Mouse (Mus musculus) adrenal gland (tissue): Measurements from ENCODE around the gene AW011738.

Source experiments
- intact Hi-C: fragments of 180-260 bp; cut with DNase I; formaldehyde crosslinking; loops from one replicate; pipeline ENCODE4 v1.15.1; 2025
- long read RNA-seq, 2 experiments: library from polyadenylated mRNA; unstranded; transcript quantifications; one replicate each; pipeline ENCODE4 v2.0.0; 2020; ENCODE audit warnings: borderline replicate concordance in 1 of 2; ENCODE audit not compliant: insufficient replicate concordance in 1 of 2

The AW011738 gene
- long read RNA-seq, experiment 1, partial matches to known transcripts, result 0 of 2 reads
- long read RNA-seq, experiment 1, other reads (novel, unspliced or antisense), result 1 of 2 reads
- long read RNA-seq, experiment 2, partial matches to known transcripts, result 0 of 2 reads
- long read RNA-seq, experiment 2, other reads (novel, unspliced or antisense), result 1 of 2 reads

DNA sequence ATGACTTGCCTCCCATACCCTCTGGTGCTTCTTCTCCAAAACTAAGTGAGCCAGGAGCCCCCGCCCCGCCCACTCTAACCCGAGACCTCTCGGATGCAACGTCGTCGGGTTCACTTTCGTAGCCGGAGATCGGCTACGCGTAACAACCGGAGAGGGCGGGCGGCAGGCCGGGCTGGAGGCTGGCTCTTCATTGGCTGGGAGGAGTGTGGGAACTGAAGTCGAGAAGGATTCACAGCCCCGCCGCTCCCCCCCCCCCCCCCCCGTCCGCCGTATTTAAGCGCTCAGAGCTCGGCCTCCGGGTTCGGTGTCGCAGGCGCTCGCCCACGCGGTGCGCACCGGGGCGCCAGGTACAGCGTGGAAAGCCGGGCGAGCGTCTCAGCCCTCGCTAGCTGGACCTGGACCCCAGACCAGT lies at the start of gene AW011738:
AW011738 (plus strand) TSS at position 304 of the 412 bp plus-strand sequence.
- intact Hi-C loops, result no loop called here

DNA sequence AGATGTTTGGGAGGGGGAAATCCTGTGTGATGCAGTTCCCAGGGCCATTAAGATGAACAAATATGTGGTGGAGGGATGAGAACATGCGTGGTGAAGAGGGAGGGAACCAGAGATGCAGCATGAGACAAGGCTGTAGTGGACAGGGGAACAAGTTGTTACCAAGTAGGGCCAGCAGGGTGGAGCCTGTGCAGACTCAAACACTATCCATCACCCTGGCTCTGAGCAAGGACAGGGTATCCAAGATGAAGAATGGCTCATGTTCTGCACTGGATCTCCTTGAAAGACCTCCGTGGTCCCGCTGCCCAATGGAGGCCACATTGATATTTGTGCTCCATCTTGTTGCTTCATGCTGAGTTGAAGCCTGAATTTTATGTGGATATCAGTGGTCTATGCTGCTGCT lies 48.3 kb upstream of the AW011738 start:
- intact Hi-C loops, result no loop called here

DNA sequence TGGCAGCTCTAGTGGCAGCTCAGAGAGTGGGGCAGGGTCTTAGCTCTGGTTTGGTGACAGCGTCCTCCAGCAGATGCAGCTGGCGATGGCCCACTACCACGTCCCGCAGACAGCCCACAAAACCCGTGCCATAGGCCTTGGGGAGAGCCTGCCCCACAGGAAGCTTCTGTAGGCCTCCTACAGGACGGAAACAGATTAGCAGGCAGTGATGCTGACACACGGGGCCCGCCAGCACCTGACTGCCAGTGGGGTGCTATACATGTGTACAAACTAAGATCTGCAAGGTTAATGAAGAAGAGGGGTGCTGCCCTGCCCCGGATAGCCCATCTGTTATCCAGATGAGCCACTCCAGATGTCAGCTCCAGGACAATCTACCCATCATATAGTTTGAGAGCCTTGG lies 36.6 kb upstream of the AW011738 start:
- intact Hi-C loops, result no loop called here

DNA sequence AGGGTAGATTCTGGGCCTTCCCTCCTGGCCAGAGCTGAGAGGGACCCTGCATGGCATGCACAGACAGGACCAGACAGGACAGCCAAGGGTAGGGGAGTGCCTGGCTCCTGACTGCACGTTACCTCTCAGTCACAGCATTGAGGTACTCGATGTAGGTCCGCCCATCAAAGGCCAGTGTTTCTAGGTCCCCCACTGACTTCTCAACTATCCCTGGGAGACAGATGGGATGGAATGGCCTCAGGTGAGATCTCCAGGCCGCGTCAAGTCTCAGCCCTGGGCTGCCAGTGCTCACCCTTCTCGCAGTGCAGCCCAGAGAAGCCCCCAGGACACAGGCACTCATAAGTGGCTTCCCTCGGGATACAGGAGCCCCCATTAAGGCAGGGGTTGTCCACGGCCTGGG lies 34.5 kb upstream of the AW011738 start:
- intact Hi-C loops, result no loop called here

DNA sequence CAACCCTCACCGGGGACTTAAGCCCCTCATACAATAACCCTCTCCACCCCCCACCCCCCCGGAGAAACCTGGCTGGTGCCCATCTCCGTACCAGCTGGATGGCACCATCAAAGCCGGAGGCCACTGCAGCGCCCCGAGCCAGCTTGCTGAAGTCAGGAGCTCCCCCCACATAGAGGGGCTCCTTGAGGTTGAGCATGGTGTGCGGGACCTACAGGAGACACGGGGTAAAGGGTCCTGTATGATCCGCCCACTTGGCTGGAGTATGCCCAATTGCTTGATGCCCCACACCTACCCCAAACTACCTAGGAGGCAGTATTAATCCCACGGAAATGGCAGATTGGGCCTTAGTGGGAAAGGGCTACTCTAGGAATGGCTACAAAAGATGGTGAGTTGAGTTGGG lies 34.0 kb upstream of the AW011738 start:
- intact Hi-C loops, result no loop called here

DNA sequence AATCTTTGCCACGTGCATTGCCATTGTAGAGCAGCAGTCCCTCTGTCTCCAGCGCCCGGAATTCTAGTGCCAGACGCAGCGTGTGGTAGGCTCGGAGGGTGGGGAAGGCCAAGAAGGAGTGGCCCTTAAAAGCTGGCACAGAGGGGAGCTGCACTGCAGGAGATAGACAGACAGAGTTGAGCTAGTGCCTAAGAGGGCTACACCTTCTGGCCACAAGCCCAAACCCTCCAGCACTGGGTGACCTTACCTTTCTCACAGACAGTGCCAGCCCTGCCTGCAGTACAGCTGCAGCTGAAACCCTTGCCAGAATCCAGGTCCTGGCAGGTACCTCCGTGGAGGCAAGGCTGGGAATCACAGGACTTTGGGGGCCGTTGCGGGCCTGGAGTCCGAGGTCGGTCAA lies 31.3 kb upstream of the AW011738 start:
- intact Hi-C loops, result no loop called here

DNA sequence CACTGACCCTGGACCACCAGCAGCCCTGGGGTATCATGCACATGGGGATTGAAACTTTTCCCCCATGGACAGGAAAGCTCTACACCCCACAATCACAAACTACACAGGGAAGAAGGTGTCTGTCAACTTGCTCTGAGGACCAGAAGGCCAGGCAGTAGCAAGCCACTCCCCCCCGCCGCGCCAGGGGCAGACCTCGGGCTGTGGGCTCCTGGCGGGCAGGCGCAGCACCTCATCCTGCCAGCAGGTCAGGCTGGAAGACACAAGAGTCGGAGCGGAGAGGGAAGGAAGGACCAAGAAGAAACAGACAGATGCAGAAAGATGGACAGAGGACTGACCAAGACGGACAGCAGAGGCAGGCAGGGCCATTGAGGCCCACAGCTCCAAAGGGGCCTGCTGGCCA lies 25.5 kb upstream of the AW011738 start:
- intact Hi-C loops, result no loop called here

DNA sequence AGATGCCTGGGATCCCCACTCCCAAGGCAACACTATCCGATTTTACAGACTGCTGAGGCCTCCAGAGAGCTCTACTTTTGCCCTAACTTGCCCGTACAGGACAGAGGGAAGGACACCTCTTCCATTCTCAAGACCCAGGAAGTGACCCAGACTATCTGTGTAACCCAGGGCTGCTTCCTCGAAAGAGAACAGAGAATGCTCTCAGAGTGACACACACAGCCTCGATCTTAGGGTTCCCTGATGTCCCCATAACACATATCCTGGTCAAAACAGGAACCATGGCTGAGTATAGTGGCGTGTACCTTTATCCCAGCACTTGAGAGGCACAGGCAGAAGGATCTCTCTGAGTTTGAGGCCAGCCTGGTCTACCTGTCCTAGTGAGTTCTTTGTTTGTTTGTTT lies 19.4 kb upstream of the AW011738 start:
- intact Hi-C loops, result no loop called here

DNA sequence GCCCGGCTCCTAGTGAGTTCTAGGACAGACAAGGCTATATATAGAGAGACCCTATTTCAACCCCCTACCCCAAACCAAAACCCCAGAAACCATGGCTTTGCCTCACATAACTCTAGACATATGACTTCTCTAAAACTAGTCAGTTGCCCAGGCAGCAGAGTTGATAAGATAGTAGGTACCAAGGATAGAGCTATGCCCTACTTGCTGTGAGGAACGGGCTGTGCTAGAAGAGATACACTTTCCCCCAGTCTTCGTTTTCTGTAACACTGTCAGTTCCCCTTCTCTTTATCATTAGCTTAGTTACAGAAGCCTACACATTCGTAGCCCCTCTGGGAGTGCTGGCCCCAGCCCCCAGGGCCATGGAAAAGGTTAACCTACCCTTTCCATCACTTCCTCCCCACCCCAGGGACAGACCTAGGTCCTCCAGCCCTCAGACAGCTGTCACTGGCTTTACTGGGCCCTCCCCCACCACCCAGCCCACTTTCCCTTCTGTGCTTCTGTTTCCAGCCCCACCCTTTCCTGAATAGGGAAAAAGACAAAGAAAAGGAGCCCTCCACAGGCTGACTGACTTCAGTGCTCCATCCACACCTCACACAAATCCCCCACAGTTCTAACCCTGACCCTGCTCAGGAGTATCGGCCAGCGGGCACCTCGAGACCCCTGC lies 18.7 kb upstream of the AW011738 start:
- intact Hi-C loops, result no loop called here

DNA sequence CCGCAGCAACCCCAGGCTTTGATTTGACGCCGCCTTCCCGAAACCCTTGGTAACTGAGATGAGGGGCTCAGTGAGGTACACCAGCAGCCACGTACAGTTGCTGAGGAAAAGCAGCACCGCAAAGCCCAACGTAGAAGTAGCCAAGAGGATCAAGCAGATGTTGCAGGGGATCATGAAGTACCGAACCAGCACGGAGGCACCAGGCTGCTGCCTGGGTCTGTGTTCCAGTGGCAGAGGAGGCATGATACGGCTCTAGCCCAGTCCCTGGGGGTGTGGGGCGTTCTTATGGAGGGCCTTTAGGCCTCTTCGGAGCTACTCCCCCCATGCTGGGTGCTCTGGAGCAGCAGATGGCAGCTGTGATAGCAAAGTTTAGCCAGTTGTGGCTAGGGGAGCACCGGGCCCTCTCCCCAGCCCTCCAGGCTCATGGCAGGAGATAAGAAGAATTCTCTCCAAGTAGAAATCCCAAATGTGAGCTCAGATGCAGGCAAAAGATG lies 17.6 kb upstream of the AW011738 start:
- intact Hi-C loops, result no loop called here

DNA sequence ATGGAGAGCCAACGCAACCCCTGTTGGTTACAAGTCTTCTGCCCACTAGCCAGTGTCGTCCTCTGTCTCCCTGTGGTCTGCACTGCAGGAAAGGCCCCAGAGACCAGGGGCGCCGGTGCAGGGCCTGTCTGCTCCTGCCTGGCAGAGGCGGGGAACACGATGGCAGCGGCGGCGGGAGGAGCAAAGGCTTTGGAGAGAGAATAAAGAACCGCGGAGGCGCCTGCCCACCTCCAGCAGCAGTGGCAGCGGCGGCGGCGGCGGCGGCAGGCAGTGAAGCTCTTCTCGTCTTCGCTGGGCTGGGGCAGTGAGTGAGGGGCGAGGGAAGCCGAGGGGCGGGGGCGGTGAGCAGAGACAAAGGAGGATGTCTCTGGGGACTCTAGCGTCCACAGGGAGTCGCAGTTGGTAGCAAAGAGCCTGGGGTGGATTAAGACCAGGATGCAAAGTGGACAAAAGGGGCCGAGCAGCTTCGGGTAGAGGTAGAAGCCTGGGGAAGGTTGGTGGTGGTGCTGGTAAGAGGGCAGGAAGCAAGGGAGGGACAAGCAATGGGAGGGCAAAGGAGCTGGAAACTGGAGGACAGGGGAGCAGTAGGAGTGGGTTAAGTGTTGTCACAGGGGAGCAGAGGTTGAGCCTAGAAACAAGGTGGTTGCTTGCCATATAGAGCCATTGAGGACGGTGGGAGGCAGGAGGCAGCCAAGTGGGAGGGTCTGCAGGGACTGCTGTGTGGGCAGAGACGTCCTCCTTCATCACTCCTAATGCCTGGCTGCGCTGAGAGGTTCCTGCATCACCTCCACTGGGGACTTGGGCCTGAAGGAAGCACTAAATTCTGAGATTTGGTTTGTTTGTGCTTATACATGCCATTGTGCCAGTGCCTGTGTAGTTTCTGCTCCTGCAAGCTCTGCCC lies 16.9 kb upstream of the AW011738 start:
- intact Hi-C loops, result no loop called here

DNA sequence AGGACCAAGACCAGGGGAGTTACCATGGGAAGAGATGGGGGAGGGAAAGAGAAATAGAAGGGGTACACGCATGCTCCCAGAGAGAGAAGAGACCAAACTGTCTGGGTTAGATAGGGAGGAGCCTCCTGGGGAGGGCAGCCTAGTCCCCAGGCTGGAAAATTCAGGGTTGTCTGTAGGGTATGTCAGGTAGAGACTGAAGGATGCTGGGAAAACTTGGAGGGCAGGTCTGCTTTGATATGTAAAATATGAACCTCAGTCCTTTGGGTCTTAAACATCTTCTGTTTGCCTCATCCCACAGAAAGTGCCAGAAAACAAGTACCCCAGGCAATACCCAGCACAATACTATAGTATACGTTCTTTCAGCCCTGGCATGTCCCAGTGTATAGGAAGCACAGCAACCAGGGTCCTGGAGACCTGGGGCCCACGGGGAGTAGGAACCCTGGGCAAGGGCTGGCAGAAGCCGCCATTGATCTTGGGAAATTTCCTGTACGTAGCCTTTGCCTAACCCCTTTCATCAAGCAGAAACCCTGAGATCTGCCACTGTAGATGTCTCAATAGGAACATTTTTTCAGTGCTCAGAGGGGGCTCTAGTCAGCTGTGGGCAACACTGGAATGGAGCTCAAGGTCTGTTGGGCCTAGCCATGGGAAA lies 14.8 kb upstream of the AW011738 start:
- intact Hi-C loops, result no loop called here

DNA sequence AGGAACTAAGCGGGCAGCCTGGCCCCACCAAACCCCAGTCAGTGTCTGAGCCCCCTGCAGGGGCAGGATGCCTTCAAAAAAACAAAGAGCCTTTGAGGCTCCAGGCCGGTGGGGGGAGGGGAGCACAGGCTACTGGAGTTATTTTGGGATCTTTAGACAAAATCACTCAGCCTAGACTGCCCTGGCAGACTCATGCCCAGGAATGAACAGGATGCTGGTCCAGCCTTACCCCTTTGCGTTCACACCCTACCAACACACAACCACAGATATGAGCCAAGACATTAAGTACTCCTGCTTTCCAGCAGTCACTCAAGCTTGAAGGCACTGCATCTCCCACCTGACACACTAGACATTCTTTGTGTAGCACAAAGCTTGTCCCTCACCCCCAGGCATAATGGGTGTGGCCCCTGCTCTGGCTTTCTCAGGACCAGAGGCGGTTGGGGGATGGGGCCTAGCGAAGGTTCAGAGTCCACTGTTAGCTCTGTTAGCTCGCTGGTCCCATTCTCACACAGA lies 14.2 kb upstream of the AW011738 start:
- intact Hi-C loops, result no loop called here

DNA sequence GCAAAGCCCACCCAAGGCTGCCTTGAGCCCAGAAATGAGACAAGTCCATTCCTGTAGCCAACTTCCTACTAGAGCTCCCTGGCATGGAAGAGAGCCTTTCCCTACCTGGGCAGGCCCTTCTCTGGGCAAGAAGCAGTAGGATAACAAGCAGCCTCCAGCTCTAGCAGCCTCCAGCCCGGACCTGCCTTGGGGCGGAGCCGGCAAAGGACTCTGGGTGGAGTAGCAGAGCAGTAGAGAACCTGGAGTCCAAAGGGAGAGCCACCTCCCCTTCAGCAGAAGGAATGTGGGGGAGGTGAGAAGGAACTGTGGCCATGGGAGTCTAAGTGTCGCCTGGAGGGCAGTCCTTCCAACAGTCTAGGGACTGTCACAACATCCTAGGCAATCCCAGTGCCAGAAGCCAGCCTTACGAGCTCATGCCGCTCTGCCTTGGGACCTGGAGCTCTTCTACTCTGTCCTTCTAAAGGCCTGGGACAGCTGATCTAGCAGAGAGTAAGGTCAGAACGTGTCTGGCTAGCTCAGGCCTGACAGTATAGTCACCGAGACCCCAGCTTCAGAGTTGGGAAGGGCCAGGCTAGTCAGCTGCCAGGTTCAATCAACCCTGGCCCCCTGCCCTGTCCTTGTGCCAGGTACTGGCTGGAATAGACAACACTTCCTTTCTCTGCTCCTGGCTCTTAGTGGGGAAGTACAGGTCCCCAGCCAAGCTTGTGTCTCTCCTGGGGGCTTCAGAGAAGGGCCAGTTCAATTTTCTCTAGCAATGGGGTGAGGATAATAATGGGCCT lies 10.5 kb upstream of the AW011738 start:
- intact Hi-C loops, result no loop called here

DNA sequence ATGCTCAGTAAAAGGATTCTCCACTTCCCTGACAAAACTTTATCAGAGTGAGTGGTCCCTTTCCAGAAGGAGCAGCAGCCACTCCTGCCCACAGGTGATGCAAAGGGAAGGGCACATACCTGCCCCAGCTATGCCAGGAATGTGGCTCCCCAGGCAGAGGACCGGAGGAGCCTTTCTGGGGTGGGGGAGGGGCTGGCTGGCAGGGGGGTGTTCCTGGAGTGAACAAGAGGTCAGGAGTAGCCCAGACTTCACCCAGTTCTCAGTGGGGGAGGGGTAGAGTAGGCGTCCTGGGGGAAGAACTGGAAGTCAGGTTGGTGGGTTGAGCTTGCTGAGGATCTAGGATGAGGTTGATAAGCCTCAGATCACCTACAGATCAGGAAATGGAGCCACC lies 9.9 kb upstream of the AW011738 start:
- intact Hi-C loops, result no loop called here

DNA sequence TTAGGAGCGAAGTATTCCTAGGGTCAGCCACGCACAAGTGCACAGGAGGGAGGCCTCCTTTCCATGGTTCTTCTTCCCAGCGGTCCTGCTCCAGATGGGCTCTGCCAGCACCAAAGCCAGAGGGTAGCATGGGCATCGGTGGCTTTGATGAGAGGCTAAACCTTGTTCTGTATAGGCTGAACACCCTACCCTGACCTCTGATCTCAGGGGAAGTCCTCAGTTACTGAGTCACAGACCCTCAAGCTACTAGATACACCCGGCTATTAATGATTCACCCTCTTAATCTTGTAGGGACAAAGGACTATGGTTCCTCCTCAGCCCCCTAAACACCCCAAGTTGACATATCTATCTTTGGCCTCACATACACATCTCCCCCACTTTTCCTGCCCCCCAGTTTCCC lies 9.2 kb upstream of the AW011738 start:
- intact Hi-C loops, result no loop called here

DNA sequence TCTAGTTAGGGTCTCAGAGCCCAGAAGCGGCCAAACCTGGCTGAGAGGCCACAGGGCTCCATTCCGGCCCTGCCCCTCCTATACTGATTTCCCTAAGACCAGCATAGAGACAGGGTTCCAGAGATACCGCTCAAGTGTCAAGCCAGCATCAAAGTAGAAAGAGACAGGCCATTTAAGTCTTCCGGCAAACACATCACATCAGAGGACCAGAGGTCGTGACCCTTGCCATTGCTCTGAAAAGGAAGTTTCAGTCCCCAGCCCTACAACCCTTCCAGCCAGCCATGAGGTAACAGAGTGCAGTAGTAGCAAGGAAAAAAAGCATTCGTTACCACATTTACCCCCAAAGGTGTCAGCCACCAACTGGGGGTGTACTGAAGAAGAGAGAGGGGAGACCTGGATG lies 8.8 kb upstream of the AW011738 start:
- intact Hi-C loops, result no loop called here

DNA sequence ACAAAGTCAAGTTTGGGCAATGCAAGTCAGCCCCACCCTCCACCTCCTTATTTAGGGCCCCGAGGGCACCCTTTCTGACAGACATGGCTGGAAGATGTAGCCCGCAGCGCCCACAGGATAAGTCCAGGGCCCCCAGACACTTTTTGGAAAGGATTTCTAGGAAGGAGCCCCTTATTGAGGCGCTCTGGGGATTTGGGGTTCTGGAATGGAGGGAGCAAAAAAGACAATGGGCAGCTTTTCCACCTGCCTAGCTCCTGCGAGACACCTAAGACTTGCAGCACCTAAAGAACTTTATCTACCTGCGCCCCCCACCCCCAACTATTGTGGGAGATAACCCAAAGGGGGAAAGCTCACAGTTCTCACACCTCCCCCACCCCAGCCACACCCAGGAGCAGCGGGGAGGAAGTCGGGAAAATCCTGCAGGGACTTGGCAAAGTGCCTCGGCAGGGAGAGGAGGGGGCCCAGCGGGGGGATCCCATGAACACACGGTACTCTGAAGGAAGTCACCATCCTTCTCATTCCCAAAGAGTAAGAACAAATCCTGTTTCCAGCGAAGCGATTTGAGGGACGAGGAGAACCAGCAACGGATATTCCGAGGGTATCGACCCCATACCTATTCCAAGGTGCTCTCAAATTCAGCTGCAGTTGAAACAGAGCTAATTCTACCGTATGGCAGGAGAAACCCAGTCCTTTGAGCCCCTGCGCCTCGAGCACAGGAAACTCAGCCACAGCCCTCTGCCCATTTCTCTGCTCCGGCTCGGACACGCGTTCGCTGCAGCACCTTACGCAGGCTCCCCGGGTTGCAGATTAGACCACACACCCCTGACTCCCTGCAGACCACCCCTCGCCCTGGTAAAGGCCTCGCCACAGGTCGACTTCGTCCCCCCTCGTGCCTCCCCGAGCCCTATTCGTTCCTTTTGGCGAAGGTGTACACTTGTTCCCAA lies 6.9 kb upstream of the AW011738 start:
- intact Hi-C loops, result no loop called here

DNA sequence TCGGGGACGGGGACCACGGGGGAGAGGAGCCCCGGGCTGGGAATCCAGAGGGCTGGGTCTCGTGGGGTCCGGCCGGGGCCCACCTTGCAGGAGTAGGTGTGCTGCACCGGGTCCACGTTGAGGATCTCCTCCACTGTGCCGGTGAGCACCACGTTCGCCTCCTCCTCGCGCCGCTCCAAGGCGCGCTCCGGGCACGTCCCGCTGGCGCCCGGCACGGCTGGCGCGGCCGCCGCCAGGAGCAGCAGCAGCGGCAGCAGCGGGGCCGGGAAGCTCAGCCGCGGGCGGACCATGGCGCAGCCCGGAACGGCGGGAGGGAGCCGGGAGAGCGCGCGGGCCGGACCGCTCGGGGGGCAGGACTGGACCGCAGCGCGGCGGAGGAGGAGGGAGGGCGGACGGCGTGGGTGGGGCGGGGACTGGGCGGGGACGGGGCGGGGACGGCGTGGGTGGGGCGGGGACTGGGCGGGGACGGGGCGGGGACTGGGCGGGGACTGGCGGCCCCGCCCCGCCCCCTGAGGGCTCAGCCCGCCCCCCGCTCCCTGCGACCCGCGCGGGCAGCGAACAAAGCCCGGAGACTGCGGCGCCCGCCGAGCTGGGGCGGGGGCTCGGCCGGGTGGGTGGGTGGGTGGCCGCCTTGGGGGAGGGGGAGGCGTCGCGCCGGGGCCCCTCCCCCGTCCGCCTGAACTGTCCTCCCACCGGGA lies 5.8 kb upstream of the AW011738 start, which contains the start of gene Agrn:
Agrn (minus strand) TSS at position 358 of the 698 bp plus-strand sequence.
- intact Hi-C loops, result no loop called here
